Mouse (Mus musculus): ENCODE data around the gene Atp4b.

DNA sequence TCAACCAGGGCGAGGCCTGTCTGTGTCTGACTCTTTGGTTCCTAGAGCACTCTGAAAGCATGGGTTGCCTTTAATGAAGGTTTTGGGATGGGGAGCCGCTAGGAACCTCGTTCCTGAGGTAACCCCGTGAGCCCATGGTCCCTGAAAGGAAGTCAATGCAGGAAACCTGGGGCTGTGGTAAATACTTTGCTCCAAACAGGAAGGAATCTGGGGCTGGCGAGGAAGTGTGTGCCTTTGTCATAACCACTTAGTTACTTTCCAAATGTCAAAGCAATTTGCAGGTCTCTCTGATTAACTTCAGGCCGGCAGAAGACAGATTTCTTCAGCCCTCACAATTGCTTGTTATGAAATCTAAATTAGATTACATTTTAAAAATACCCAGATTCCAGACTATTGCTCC is 30.7 kb upstream of the Atp4b start:
- TF ChIP-seq CTCF (IDR thresholded peaks at IDR 0.05; ENCODE audit: low read depth) (no peak), EP300 (IDR thresholded peaks at IDR 0.05; ENCODE audit: low read depth) (no peak)

All from liver, postnatal 0 days (tissue).